Mouse (Mus musculus): ENCODE results near the gene Nek4. TPM values are rescaled to one million over a fixed set of nuclear protein-coding genes. Genes with fewer than 3 reads are reported as not detected.

The Nek4 gene
- polyA plus RNA-seq, 1 experiment from 2014 or later = 17.9 TPM

DNA sequence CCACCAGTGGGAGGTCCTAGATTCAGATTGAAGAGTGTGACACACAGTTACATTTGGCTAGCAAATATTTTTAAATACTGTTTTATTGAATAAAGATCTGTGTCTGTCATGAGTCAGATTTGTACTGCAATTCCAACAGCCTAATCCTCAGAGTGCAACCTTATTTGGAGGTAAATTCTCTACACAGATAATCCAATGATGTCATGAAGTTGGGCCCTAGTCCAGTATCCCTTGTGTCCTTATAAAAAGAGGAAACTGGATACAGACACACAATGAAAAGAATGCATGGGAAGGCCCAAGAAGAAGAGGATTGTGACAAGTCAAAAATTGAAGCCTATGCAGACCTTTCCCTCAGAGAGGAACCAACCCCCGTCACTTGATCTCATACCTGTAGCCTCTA is 34.7 kb upstream of the Nek4 start:
- no peaks in the 10 kb centered on the region for H3K9me3 ChIP-seq (ENCODE audit: control insufficient read depth, low read length)
- no peak for DNase-seq
- H3K4me3 ChIP-seq (replicated peaks; ENCODE audit: low read depth, low read length) = no peak overlapping the region
- no peak overlapping the region for H3K27ac ChIP-seq (replicated peaks; ENCODE audit: low read depth, low read length)
- H3K4me2 ChIP-seq (ENCODE audit: low read length) = no peak overlapping the region
- no peaks in the 10 kb centered on the region for H3K36me3 ChIP-seq (ENCODE audit: control insufficient read depth, insufficient read depth, low read length)
- no peaks in the 10 kb centered on the region for H3K27me3 ChIP-seq (ENCODE audit: control insufficient read depth, insufficient read depth, low read length)
- 95% methylated on average over 1 of the region's 1 CpGs for WGBS
- no peak overlapping the region for H3K9ac ChIP-seq (replicated peaks; ENCODE audit: low read length)
- no peak for ATAC-seq (ENCODE audit: low FRiP score, low TSS enrichment)
- no peaks in the 10 kb centered on the region for H3K4me1 ChIP-seq (ENCODE audit: control insufficient read depth, insufficient read depth, low read length)

DNA sequence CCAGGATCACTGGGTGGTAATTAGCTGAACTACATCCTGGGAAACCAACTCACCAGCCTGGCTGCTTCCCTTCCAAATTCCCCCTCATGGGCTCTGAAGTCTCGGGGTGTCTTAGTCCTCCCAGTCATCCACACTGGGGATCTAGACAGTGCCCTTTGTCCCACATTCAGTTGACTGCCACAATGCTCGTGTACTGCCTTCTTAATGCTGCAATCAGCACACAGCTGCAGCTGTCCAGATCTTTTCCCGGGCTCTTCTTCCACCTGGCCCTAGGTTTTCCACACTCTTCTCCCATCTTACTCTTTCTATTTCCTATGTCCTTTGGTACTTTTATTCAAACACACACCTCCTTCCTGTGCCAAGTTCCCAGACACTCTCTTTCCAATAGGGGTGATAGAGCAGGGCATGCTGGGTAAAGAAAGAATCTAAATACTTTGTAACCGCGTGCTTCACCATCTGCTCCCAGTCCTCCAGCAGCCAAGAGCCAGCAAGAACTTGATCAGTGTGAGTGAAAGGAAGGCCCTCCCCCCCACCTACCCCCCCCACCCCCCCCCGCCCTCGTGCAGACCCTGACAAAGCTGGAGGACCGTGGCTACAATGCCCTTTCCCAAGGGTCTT is 29.0 kb upstream of the Nek4 start:
- H3K9ac ChIP-seq (replicated peaks; ENCODE audit: low read length) = no peak overlapping the region
- no peaks in the 10 kb centered on the region for H3K27me3 ChIP-seq (ENCODE audit: control insufficient read depth, insufficient read depth, low read length)
- DNase-seq (peak; percentile 13), ATAC-seq (ENCODE audit: low FRiP score, low TSS enrichment) (no peak)
- no peak overlapping the region for H3K4me3 ChIP-seq (replicated peaks; ENCODE audit: low read depth, low read length)
- H3K36me3 ChIP-seq (ENCODE audit: control insufficient read depth, insufficient read depth, low read length) = no peaks in the 10 kb centered on the region
- H3K27ac ChIP-seq (replicated peaks; ENCODE audit: low read depth, low read length) = no peak overlapping the region
- H3K9me3 ChIP-seq (ENCODE audit: control insufficient read depth, low read length) = no peaks in the 10 kb centered on the region
- H3K4me2 ChIP-seq (ENCODE audit: low read length) = no peak overlapping the region
- no peaks in the 10 kb centered on the region for H3K4me1 ChIP-seq (ENCODE audit: control insufficient read depth, insufficient read depth, low read length)
- 52% methylated on average over 8 of the region's 8 CpGs for WGBS

DNA sequence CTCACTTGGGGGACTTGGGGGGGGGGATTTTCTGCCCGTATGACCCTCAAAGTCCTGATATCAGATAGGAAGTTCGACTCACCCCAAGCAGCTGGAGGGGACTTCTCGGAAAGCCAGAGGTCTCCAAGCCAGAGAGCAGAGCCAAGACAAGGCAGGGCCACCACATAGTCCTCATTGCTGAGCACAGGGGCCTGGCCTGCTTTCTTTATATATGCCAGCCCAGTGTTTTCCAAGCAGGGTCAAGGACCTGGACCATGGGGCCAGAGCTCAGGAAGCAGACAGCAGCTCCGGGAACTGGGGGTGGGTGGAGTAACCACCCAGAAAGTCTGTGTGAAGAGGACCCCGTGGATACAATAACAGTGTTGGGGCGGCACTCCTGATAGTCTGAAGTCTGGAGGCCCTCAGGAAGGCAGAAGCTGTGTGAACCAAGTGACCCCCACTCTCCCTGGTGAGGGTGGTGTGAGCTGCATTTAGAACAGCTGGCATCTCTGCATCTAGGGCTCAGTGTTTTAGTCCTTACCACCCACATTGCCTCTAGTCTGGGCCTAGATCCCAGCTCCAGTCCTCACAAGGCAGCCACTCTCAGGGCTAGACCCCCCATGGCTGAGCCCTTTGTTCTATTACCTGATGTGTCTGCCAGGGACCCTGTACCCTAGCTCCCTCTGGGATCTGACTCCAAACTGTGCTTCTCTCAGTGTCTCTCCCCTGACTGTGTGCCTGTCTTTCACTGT is 27.6 kb upstream of the Nek4 start, which contains the start of gene Itih3:
Gene Itih3, minus strand, starts transcription at position 386 of the 731 bp plus-strand sequence.
- DNase-seq = peak; percentile 0
- no peaks in the 10 kb centered on the region for H3K36me3 ChIP-seq (ENCODE audit: control insufficient read depth, insufficient read depth, low read length)
- H3K27ac ChIP-seq (replicated peaks; ENCODE audit: low read depth, low read length) = no peak within 1 kb of the TSS
- no peaks in the 10 kb centered on the region for H3K9me3 ChIP-seq (ENCODE audit: control insufficient read depth, low read length)
- no peak within 1 kb of the TSS for H3K4me2 ChIP-seq (ENCODE audit: low read length)
- H3K27me3 ChIP-seq (ENCODE audit: control insufficient read depth, insufficient read depth, low read length) = no peaks in the 10 kb centered on the region
- H3K4me3 ChIP-seq (replicated peaks; ENCODE audit: low read depth, low read length) = no peak within 1 kb of the TSS
- ATAC-seq (ENCODE audit: low FRiP score, low TSS enrichment) = no peak
- no peaks in the 10 kb centered on the region for H3K4me1 ChIP-seq (ENCODE audit: control insufficient read depth, insufficient read depth, low read length)
- H3K9ac ChIP-seq (replicated peaks; ENCODE audit: low read length) = no peak within 1 kb of the TSS
- WGBS = 77% methylated on average over 6 of the region's 6 CpGs

DNA sequence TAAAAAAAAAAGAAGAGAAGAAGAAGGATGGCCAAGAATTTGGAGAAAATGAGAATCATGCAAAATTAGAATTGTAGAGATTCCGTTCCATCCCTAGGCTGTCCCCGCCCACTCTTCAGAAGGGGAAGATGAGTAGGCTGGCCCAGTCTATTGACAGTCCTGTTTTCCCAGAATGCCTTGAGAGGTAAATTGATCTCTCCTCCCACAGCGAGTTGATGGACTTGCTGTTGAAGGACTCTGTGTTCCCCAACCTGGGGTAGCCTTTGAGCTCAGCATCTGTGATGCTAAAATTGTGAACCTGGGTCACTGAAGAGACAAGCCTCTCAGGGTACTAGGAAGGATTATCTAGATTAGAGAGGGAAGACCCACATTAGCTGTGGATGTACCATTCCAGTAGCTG is 25.7 kb upstream of the Nek4 start:
- Histone ChIP-seq H3K27me3 (ENCODE audit: control insufficient read depth, insufficient read depth, low read length) (no peaks in the 10 kb centered on the region), H3K9me3 (ENCODE audit: control insufficient read depth, low read length) (no peaks in the 10 kb centered on the region), H3K27ac (replicated peaks; ENCODE audit: low read depth, low read length) (no peak overlapping the region), H3K4me3 (replicated peaks; ENCODE audit: low read depth, low read length) (no peak overlapping the region), H3K4me2 (ENCODE audit: low read length) (no peak overlapping the region), H3K36me3 (ENCODE audit: control insufficient read depth, insufficient read depth, low read length) (no peaks in the 10 kb centered on the region), H3K4me1 (ENCODE audit: control insufficient read depth, insufficient read depth, low read length) (no peaks in the 10 kb centered on the region), H3K9ac (replicated peaks; ENCODE audit: low read length) (no peak overlapping the region)
- 90% methylated on average over 3 of the region's 3 CpGs for WGBS
- no peak for ATAC-seq (ENCODE audit: low FRiP score, low TSS enrichment)
- DNase-seq = no peak

DNA sequence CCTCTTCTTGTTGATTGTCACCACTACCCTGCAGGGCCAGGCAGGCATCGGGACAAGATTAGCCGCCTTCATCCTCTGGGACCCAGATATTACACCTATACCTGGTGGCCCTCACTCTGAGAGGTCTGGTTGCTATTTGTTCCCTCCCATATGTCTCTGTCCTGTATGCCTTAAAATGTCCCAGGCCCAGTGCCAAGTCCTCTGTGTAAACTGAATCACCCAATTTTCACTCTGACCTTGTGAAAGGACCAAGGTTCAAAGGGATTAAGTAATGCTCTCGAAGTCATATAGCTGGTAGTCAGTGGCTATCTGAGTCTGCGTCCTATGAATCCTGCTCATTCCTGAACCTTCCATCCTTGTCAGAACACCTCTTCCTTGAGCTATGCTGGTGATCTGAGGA is 20.8 kb upstream of the Nek4 start:
- no peak for DNase-seq
- no peaks in the 10 kb centered on the region for H3K27me3 ChIP-seq (ENCODE audit: control insufficient read depth, insufficient read depth, low read length)
- H3K9me3 ChIP-seq (ENCODE audit: control insufficient read depth, low read length) = no peaks in the 10 kb centered on the region
- WGBS = 93% methylated on average over 4 of the region's 4 CpGs
- no peaks in the 10 kb centered on the region for H3K36me3 ChIP-seq (ENCODE audit: control insufficient read depth, insufficient read depth, low read length)
- ATAC-seq (ENCODE audit: low FRiP score, low TSS enrichment) = no peak
- H3K27ac ChIP-seq (replicated peaks; ENCODE audit: low read depth, low read length) = no peak overlapping the region
- H3K4me1 ChIP-seq (ENCODE audit: control insufficient read depth, insufficient read depth, low read length) = no peaks in the 10 kb centered on the region
- H3K4me2 ChIP-seq (ENCODE audit: low read length) = no peak overlapping the region
- no peak overlapping the region for H3K4me3 ChIP-seq (replicated peaks; ENCODE audit: low read depth, low read length)
- H3K9ac ChIP-seq (replicated peaks; ENCODE audit: low read length) = no peak overlapping the region

DNA sequence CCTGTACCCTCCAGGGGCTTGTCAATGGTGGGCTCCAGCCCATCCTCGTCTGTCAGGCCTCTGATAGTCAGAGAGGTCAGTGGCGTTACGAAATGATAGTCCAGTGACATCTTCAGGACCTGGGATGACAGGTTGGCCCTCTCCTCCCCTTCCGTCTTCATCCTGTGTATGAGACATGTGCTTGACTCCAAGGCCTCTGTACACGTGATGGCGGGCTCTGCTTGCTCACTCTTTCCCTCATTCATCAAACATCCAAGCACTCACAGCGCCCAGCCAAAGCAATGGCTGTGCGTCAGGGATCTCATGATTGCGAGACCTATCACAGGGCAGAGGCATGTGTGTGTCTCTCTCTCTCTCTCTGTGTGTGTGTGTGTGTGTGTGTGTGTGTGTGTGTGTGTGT is 17.8 kb upstream of the Nek4 start:
- no peaks in the 10 kb centered on the region for H3K9me3 ChIP-seq (ENCODE audit: control insufficient read depth, low read length)
- H3K9ac ChIP-seq (replicated peaks; ENCODE audit: low read length) = no peak overlapping the region
- H3K27ac ChIP-seq (replicated peaks; ENCODE audit: low read depth, low read length) = no peak overlapping the region
- 88% methylated on average over 9 of the region's 9 CpGs for WGBS
- H3K4me3 ChIP-seq (replicated peaks; ENCODE audit: low read depth, low read length) = no peak overlapping the region
- no peaks in the 10 kb centered on the region for H3K4me1 ChIP-seq (ENCODE audit: control insufficient read depth, insufficient read depth, low read length)
- no peaks in the 10 kb centered on the region for H3K36me3 ChIP-seq (ENCODE audit: control insufficient read depth, insufficient read depth, low read length)
- DNase-seq = no peak
- no peak for ATAC-seq (ENCODE audit: low FRiP score, low TSS enrichment)
- H3K4me2 ChIP-seq (ENCODE audit: low read length) = no peak overlapping the region
- no peaks in the 10 kb centered on the region for H3K27me3 ChIP-seq (ENCODE audit: control insufficient read depth, insufficient read depth, low read length)

DNA sequence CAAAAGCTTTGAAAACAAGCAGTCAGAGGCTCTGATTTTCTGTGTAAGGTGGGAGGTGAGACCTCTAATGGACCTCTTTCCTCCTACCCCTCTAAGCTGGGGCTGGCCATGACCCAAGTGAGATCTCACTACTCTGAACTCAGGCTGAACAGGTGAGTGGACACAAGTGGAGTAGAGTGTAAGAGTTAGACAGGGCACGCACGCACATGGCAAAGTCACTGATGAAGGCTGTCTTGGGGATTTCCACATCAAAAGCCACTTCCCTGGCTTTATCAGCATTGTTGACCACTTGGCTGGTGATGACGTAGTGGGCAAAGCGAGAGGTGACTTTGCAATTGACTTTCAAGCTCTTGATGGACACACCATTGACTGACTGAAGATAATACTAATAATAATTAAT is 8.9 kb upstream of the Nek4 start:
- Histone ChIP-seq H3K4me1 (ENCODE audit: control insufficient read depth, insufficient read depth, low read length) (no peaks in the 10 kb centered on the region), H3K27me3 (ENCODE audit: control insufficient read depth, insufficient read depth, low read length) (no peaks in the 10 kb centered on the region), H3K4me3 (replicated peaks; ENCODE audit: low read depth, low read length) (no peak overlapping the region), H3K9me3 (ENCODE audit: control insufficient read depth, low read length) (no peaks in the 10 kb centered on the region), H3K4me2 (ENCODE audit: low read length) (no peak overlapping the region), H3K36me3 (ENCODE audit: control insufficient read depth, insufficient read depth, low read length) (no peaks in the 10 kb centered on the region), H3K27ac (replicated peaks; ENCODE audit: low read depth, low read length) (no peak overlapping the region), H3K9ac (replicated peaks; ENCODE audit: low read length) (no peak overlapping the region)
- 85% methylated on average over 4 of the region's 4 CpGs for WGBS
- ATAC-seq (ENCODE audit: low FRiP score, low TSS enrichment) (no peak), DNase-seq (no peak)

DNA sequence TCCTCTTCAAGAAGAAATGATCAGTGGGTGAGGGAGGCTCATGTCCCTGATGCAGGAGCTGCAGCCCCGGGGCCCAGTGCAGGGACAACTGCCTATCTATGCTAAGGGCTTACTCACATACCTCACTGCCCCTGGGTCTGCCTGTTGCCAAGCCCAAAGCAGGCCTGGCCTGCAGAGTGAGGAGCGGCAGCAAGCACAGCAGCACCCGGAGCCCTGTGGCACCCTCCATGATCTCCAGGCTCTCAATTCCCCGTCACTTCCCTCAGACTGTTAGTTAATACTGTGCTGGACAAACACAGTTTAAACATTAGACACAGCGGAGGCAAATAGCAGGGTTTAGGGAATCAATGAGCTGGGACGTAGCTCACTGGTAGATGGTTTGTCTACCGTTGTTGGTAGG is 8.1 kb upstream of the Nek4 start, which contains the start of gene Itih1:
Gene Itih1, minus strand, starts transcription at position 252 of the 400 bp plus-strand sequence.
- 90% methylated on average over 7 of the region's 7 CpGs for WGBS
- no peak for ATAC-seq (ENCODE audit: low FRiP score, low TSS enrichment)
- H3K27me3 ChIP-seq (ENCODE audit: control insufficient read depth, insufficient read depth, low read length) = no peaks in the 10 kb centered on the region

More for the DNA sequence above, 8.1 kb upstream of the Nek4 start, which contains the start of gene Itih1:
- Histone ChIP-seq H3K36me3 (ENCODE audit: control insufficient read depth, insufficient read depth, low read length) (no peaks in the 10 kb centered on the region), H3K9ac (replicated peaks; ENCODE audit: low read length) (no peak within 1 kb of the TSS), H3K4me3 (replicated peaks; ENCODE audit: low read depth, low read length) (no peak within 1 kb of the TSS), H3K9me3 (ENCODE audit: control insufficient read depth, low read length) (no peaks in the 10 kb centered on the region), H3K27ac (replicated peaks; ENCODE audit: low read depth, low read length) (no peak within 1 kb of the TSS), H3K4me2 (ENCODE audit: low read length) (no peak within 1 kb of the TSS), H3K4me1 (ENCODE audit: control insufficient read depth, insufficient read depth, low read length) (no peaks in the 10 kb centered on the region)
- no peak for DNase-seq
